Mouse (Mus musculus): ENCODE results near the gene En2. TPM values are rescaled to one million over a fixed set of nuclear protein-coding genes. Genes with fewer than 3 reads are reported as not detected.

En2 gene
- not detected in 2 replicates for total RNA-seq (2017)

- no peak for ATAC-seq (ENCODE audit: extremely low read depth, insufficient number of reproducible peaks, low FRiP score, poor library complexity, severe bottlenecking)
Measured at GRCm38 (mm10) chr5:28165358-28166255, at the start of gene En2. Gene En2 (plus strand): TSS chr5:28165694.

- no peak for ATAC-seq (ENCODE audit: extremely low read depth, insufficient number of reproducible peaks, low FRiP score, poor library complexity, severe bottlenecking)
Measured at GRCm38 (mm10) chr5:28117251-28117880, 48.1 kb upstream of the En2 start.

GRCm38 (mm10) chr5:28117882-28118530 is 47.5 kb upstream of the En2 start:
- no peak for ATAC-seq (ENCODE audit: extremely low read depth, insufficient number of reproducible peaks, low FRiP score, poor library complexity, severe bottlenecking)

GRCm38 (mm10) chr5:28118531-28118925 is 47.0 kb upstream of the En2 start:
- ATAC-seq (ENCODE audit: extremely low read depth, insufficient number of reproducible peaks, low FRiP score, poor library complexity, severe bottlenecking) = no peak

GRCm38 (mm10) chr5:28119576-28119975 is 45.9 kb upstream of the En2 start:
- no peak for ATAC-seq (ENCODE audit: extremely low read depth, insufficient number of reproducible peaks, low FRiP score, poor library complexity, severe bottlenecking)

GRCm38 (mm10) chr5:28122491-28123454 is 42.7 kb upstream of the En2 start:
- ATAC-seq (ENCODE audit: extremely low read depth, insufficient number of reproducible peaks, low FRiP score, poor library complexity, severe bottlenecking) = peak; percentile 69; the same call in 1 of the 2 replicates

- no peak for ATAC-seq (ENCODE audit: extremely low read depth, insufficient number of reproducible peaks, low FRiP score, poor library complexity, severe bottlenecking)
Measured at GRCm38 (mm10) chr5:28123455-28123825, 42.1 kb upstream of the En2 start.

- ATAC-seq (ENCODE audit: extremely low read depth, insufficient number of reproducible peaks, low FRiP score, poor library complexity, severe bottlenecking) = no peak
Measured at GRCm38 (mm10) chr5:28124321-28125230, 40.9 kb upstream of the En2 start.

- no peak for ATAC-seq (ENCODE audit: extremely low read depth, insufficient number of reproducible peaks, low FRiP score, poor library complexity, severe bottlenecking)
Measured at GRCm38 (mm10) chr5:28128851-28129250, 36.6 kb upstream of the En2 start.

GRCm38 (mm10) chr5:28132231-28132630 is 33.3 kb upstream of the En2 start:
- ATAC-seq (ENCODE audit: extremely low read depth, insufficient number of reproducible peaks, low FRiP score, poor library complexity, severe bottlenecking) = no peak

- ATAC-seq (ENCODE audit: extremely low read depth, insufficient number of reproducible peaks, low FRiP score, poor library complexity, severe bottlenecking) = no peak
Measured at GRCm38 (mm10) chr5:28136438-28136837, 29.1 kb upstream of the En2 start.

- ATAC-seq (ENCODE audit: extremely low read depth, insufficient number of reproducible peaks, low FRiP score, poor library complexity, severe bottlenecking) = no peak
Measured at GRCm38 (mm10) chr5:28144555-28144954, 20.9 kb upstream of the En2 start.

GRCm38 (mm10) chr5:28146018-28146417 is 19.5 kb upstream of the En2 start:
- no peak for ATAC-seq (ENCODE audit: extremely low read depth, insufficient number of reproducible peaks, low FRiP score, poor library complexity, severe bottlenecking)

- ATAC-seq (ENCODE audit: extremely low read depth, insufficient number of reproducible peaks, low FRiP score, poor library complexity, severe bottlenecking) = no peak
Measured at GRCm38 (mm10) chr5:28148473-28148872, 17.0 kb upstream of the En2 start.

- no peak for ATAC-seq (ENCODE audit: extremely low read depth, insufficient number of reproducible peaks, low FRiP score, poor library complexity, severe bottlenecking)
Measured at GRCm38 (mm10) chr5:28149436-28149835, 16.1 kb upstream of the En2 start.

GRCm38 (mm10) chr5:28157044-28157730 is 8.3 kb upstream of the En2 start:
- ATAC-seq (ENCODE audit: extremely low read depth, insufficient number of reproducible peaks, low FRiP score, poor library complexity, severe bottlenecking) = no peak

- ATAC-seq (ENCODE audit: extremely low read depth, insufficient number of reproducible peaks, low FRiP score, poor library complexity, severe bottlenecking) = no peak
Measured at GRCm38 (mm10) chr5:28157781-28158180, 7.7 kb upstream of the En2 start.

All from neutrophil, adult 5-6 weeks (primary cell).